Mouse (Mus musculus) Muller cell, postnatal 12 days (primary cell): Measurements from ENCODE around the gene Hoxa6.

ENCODE experiments used
- DNase-seq: peaks from one replicate; pipeline ENCODE4 v3.0.0-alpha.2; 2015; ENCODE audit errors: inconsistent ontology term

The Hoxa6 gene

GRCm38 (mm10) chr6:52241001-52241621, 32.6 kb upstream of the Hoxa6 start:
- no peak for DNase-seq

- peak; percentile 40 for DNase-seq
These were observed 32.0 kb upstream of the Hoxa6 start, which contains the start of gene Hoxa10 for GRCm38 (mm10) chr6:52240389-52241000. Gene Hoxa10, minus strand, starts transcription at chr6:52240854.

GRCm38 (mm10) chr6:52239625-52240388, 31.3 kb upstream of the Hoxa6 start:
- no peak for DNase-seq

GRCm38 (mm10) chr6:52238976-52239375, 30.5 kb upstream of the Hoxa6 start:
- no peak for DNase-seq

GRCm38 (mm10) chr6:52238155-52238545, 29.6 kb upstream of the Hoxa6 start:
- no peak for DNase-seq

GRCm38 (mm10) chr6:52237346-52238154, 29.0 kb upstream of the Hoxa6 start:
- DNase-seq: no peak

- DNase-seq: no peak
These were observed 28.3 kb upstream of the Hoxa6 start for GRCm38 (mm10) chr6:52236806-52237205.

- no peak for DNase-seq
These were observed 27.3 kb upstream of the Hoxa6 start for GRCm38 (mm10) chr6:52235866-52236265.

- DNase-seq: no peak
These were observed 26.7 kb upstream of the Hoxa6 start for GRCm38 (mm10) chr6:52235267-52235666.

- DNase-seq: no peak
These were observed 26.1 kb upstream of the Hoxa6 start for GRCm38 (mm10) chr6:52234428-52235140.

GRCm38 (mm10) chr6:52233546-52234427, 25.3 kb upstream of the Hoxa6 start:
- DNase-seq: no peak

- DNase-seq: no peak
These were observed 24.5 kb upstream of the Hoxa6 start for GRCm38 (mm10) chr6:52232984-52233545.

GRCm38 (mm10) chr6:52232568-52232965, 24.0 kb upstream of the Hoxa6 start:
- no peak for DNase-seq

- DNase-seq: no peak
These were observed 23.5 kb upstream of the Hoxa6 start for GRCm38 (mm10) chr6:52231885-52232567.

- DNase-seq: no peak
These were observed 22.1 kb upstream of the Hoxa6 start, which contains the start of gene Hoxa9 for GRCm38 (mm10) chr6:52230516-52231165. Gene Hoxa9, minus strand, starts transcription at chr6:52231089.

GRCm38 (mm10) chr6:52229558-52230416, 21.3 kb upstream of the Hoxa6 start:
- DNase-seq: no peak

- no peak for DNase-seq
These were observed 20.2 kb upstream of the Hoxa6 start for GRCm38 (mm10) chr6:52228475-52229465.
